In the genomic region with DNA sequence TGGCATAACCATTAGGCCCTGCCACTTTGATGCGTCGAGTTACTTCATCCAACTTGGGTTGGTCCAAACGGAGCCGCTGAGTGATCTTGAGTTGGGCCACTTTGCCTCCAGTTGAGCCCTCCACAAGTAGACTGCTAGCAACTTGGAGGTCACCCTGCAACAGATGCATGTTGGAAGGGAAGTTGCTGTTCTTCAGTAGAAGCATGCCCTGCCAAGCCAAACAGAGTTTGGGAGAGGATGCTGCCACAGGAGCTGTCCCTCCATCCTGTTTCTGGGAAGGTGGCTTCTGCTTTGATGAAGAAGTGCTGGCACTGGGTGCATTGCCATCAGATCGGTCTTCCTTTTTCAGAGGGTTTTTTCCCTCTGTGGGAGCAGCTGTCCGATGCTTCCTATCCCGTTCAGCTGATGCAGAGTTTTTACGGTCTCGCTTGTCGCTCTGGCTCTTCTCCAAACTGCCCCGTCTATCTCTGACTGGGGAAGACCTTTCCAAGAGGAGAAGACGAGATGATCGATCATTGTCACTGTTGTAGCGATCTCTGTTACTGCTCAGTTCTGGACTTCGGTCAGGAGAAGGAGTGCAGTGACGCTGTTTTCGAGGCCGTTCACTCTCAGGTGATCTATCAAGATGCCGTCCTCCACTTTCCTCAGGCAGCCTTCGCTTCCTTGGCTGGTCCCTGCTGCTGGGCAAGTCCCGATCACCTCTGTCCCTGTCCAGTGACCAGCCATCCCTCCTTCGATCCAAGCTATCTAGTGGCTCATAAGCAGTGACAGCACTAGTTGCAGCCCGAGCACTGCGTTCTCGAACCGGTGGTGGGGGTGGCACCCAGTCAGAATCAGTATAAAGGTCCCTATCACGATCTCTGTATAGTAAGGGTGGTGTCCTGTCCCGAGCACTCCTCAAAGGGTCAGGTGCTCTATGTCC, we compare ENCODE assay signal across 8 mouse cellular contexts. TPM values are rescaled to one million over a fixed set of nuclear protein-coding genes. Genes with fewer than 3 reads are reported as not detected.
A peak's percentile ranks its signal among the peaks of the same experiment; 100 is the strongest.
DNase-seq lines count a peak whose midpoint lies in the region; ATAC-seq and TF ChIP-seq lines count a peak whose summit lies in the region.

No protein-coding gene starts in this region.

- DNase-seq in testis, postnatal 10 days (ENCODE audit: low spot score): no peak
- DNase-seq in heart, postnatal 36 days: peak; percentile 6 to 11
- peak; percentile 23 for DNase-seq in yolk sac, embryonic 10.5 days (ENCODE audit: low spot score)
- DNase-seq in spleen, postnatal 14 days (ENCODE audit: low spot score in 2 of 2): no peak

- H3K4me2 ChIP-seq in limb, embryonic 13.5 days (replicated peaks): peak overlapping the region; percentile 98

- H3K36me3 ChIP-seq in testis, adult 2 months (ENCODE audit: control insufficient read depth, insufficient read depth, low read length): peaks cover 6% of the 10 kb centered on the region; the same call in 1 of the 2 replicates
- H3K36me3 ChIP-seq in limb, embryonic 13.5 days: peaks cover 21% of the 10 kb centered on the region

- ATAC-seq in limb, embryonic 13.5 days (ENCODE audit: low FRiP score, low read depth): no peak
- no peak for ATAC-seq in frontal cortex, adult (ENCODE audit: low TSS enrichment)

- H3K4me1 ChIP-seq in testis, adult 2 months (ENCODE audit: control insufficient read depth, insufficient read depth, low read length): peaks cover 9% of the 10 kb centered on the region
- peaks cover 5% of the 10 kb centered on the region for H3K4me1 ChIP-seq in cortical plate, adult 2 months (ENCODE audit: control insufficient read depth, insufficient read depth, low read length)
- H3K4me1 ChIP-seq in limb, embryonic 13.5 days: peaks cover 41% of the 10 kb centered on the region

- H3K27ac ChIP-seq in testis, adult 2 months (ENCODE audit: control insufficient read depth, insufficient read depth, low read depth, low read length): peak overlapping the region; percentile 99; the same call in 1 of the 2 replicates
- H3K27ac ChIP-seq in cortical plate, adult 2 months (ENCODE audit: insufficient read depth, low read length): no peak overlapping the region
- H3K27ac ChIP-seq in limb, embryonic 13.5 days: no peak overlapping the region

- H3K9me3 ChIP-seq in limb, embryonic 13.5 days: no peaks in the 10 kb centered on the region

- no peaks in the 10 kb centered on the region for H3K27me3 ChIP-seq in testis, adult 2 months (ENCODE audit: control insufficient read depth, insufficient read depth, low read length)
- H3K27me3 ChIP-seq in limb, embryonic 13.5 days: no peaks in the 10 kb centered on the region

- TF ChIP-seq CTCF in testis, adult 2 months (IDR thresholded peaks at IDR 0.05; ENCODE audit: control insufficient read depth, insufficient read depth, insufficient replicate concordance, low read depth, low read length): no peak
- no peak for TF ChIP-seq CTCF in cortical plate, adult 2 months (IDR thresholded peaks at IDR 0.05; ENCODE audit: extremely low read depth, insufficient read depth, low read length)

- peak overlapping the region; percentile 91 for H3K9ac ChIP-seq in limb, embryonic 13.5 days

- no peak for TF ChIP-seq POLR2A in testis, adult 2 months (IDR thresholded peaks at IDR 0.05; ENCODE audit: control insufficient read depth, low read depth, low read length)
- no peak for TF ChIP-seq POLR2A in cortical plate, adult 2 months (IDR thresholded peaks at IDR 0.05; ENCODE audit: extremely low read depth, insufficient read depth, low read length)

- peak overlapping the region; percentile 89 for H3K4me3 ChIP-seq in testis, adult 2 months (ENCODE audit: control insufficient read depth, low read depth, low read length)
- peak overlapping the region; percentile 50; the same call in 1 of the 2 replicates for H3K4me3 ChIP-seq in cortical plate, adult 2 months (ENCODE audit: insufficient read depth, low read length)
- H3K4me3 ChIP-seq in limb, embryonic 13.5 days: peak overlapping the region; percentile 93

- WGBS in limb, embryonic 13.5 days: 65% methylated on average over 28 of the region's 28 CpGs

- intact Hi-C loops in heart, postnatal 36 days (cut with DNase I): no loop called here

RNA-seq across cellular contexts. Expression of gene Rbm15, which starts 2.7 kb away (rescaled TPM):
- polyA plus RNA-seq in testis, adult 2 months (2012; rRNA removed): 8.5 and 8.8 TPM in 2 replicates
- polyA plus RNA-seq in cortical plate, adult 2 months (2012; rRNA removed): 6.4 and 6.9 TPM in 2 replicates
- 10 to 100 TPM; 22.5 to 24.4 TPM for total RNA-seq in heart, postnatal 36 days (2021)
- 16.5 and 16.8 TPM in 2 replicates for polyA plus RNA-seq in limb, embryonic 13.5 days (2015; fragmentation: Nextera tagmentation; extraction: Ambion mirVana)

RNA-seq across cellular contexts. Expression of gene Slc16a4, which starts 39.7 kb away (rescaled TPM):
- polyA plus RNA-seq in testis, adult 2 months (2012; rRNA removed): 0.51 and 1.1 TPM in 2 replicates
- 2.5 and 2.8 TPM in 2 replicates for polyA plus RNA-seq in cortical plate, adult 2 months (2012; rRNA removed)
- total RNA-seq in heart, postnatal 36 days (2021): under 1 TPM; 0.64 to 0.70 TPM
- polyA plus RNA-seq in limb, embryonic 13.5 days (2015; fragmentation: Nextera tagmentation; extraction: Ambion mirVana): 10.6 and 11.0 TPM in 2 replicates

RNA-seq across cellular contexts. Expression of gene Lamtor5, which starts 52.1 kb away (rescaled TPM):
- polyA plus RNA-seq in testis, adult 2 months (2012; rRNA removed): 73.5 and 76.0 TPM in 2 replicates
- polyA plus RNA-seq in cortical plate, adult 2 months (2012; rRNA removed): 115 and 123 TPM in 2 replicates
- 10 to 100 TPM; 67.9 to 68.2 TPM for total RNA-seq in heart, postnatal 36 days (2021)
- 184 and 190 TPM in 2 replicates for polyA plus RNA-seq in limb, embryonic 13.5 days (2015; fragmentation: Nextera tagmentation; extraction: Ambion mirVana)

Comparison
In these comparisons a context has a peak if more than half of its experiments do, and no peak if none do; other contexts are left out.
1. DNase-seq: peak in heart, postnatal 36 days (2 of 2) and yolk sac, embryonic 10.5 days (single experiment); none in testis, postnatal 10 days (single experiment) and spleen, postnatal 14 days (0 of 2).
2. Peak in every context shown above with its lines, with median percentiles within 50 percentile points of each other: H3K4me3 ChIP-seq.